Mouse (Mus musculus) 3T3-L1 (cell line): ENCODE data around the gene 5530401A14Rik.
A peak's percentile ranks its signal among the peaks of the same experiment; 100 is the strongest.

ENCODE experiments used
- DNase-seq: peaks from one replicate; pipeline ENCODE4 v3.0.0-alpha.2; 2015; ENCODE audit warnings: low read depth, low spot score

Gene 5530401A14Rik

GRCm38 (mm10) chr11:81926393-81926792 lies 65.9 kb downstream of the 5530401A14Rik start:
- DNase-seq = no peak

DNA sequence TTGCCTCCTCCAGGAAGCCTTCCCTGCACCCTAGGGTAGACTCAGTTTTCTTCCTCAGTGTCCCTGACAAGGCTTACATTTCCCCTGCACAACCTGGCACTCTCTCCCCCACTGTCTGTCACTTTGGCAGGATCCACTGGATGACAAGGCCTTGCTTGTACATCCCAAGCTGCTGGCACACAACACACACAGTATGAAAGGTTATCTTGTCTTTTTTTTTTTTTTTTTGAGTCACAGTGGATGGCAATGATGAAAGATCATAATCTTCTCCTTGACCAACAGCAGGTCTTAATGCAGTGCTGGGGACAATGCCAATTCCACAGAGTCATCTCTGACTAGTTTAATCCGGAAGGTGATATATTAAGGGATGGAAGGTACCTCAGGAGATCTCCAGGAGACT lies 77.0 kb downstream of the 5530401A14Rik start:
- DNase-seq = no peak

- DNase-seq = peak; percentile 62
These were observed 80.5 kb downstream of the 5530401A14Rik start for GRCm38 (mm10) chr11:81940988-81941387.

DNA sequence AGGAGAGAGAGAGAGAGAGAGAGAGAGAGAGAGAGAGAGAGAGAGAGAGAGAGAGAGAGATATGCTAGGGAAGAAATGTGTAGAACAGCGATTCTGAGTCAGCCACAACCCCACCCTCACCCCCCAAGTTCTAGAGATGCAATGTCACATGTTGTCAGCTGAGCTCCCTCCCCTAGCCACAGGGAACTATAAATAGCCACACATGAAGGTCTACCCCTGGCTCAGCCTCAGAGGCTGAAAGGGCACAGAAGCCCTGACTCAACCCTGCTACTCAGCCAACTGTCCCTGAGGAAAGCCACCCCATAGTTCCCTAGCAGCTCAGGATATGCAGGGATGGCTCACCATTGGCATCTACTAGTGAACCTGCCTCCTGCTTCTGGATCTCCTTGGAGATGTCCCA lies 81.7 kb downstream of the 5530401A14Rik start:
- DNase-seq = peak; percentile 67
